Mouse (Mus musculus) heart, postnatal 4 days (tissue): ENCODE data around the gene Uroc1. TPM values are rescaled to one million over a fixed set of nuclear protein-coding genes. Genes with fewer than 3 reads are reported as not detected.

Source experiments
- DNase-seq: peaks from one replicate; pipeline ENCODE4 v3.0.0; 2021
- total RNA-seq, 2 experiments: library from RNA; stranded (reverse); gene quantifications; 2 replicates each; pipeline ENCODE4 v1.2.3; 2021

The Uroc1 gene
- total RNA-seq: not detected

DNA sequence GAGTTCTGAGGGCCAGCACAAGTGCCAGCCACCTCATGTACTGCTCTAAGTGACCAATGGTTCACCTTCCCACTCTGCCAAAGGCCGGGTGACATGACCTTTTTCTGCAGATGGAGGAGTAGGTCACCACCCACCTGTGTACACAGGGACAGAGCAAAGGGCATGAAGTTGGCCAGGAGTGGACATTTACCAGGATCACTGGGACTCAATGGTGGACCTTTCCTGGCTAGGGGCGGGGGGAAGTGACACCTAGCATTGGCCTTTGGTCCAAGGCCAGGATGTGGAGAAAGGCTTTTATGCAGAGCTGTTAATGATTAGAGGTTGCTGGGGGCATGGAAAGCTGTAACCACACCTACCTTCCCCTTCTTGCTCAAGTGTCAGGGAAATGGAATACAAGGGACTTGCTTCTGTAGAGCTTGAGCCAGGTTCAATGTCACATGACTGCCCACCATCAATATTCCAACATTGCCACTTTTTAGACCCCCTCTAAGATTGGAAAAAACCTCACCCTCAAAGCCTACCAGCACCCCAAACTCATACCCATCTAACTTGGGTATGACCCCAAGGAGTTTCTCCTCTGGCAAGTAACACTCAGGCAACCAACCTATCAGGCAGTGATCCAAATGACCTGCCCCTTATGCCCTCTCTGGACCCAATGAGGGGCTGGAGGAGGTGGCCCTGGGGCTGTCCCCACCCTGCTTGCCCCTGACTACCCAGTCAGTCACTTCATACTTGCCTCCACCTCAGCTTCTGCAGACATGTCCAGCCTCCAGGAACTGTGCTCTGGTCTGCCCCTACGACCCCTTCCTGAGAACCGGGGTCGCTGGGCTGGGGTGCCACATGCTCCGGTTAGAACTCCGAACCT lies at the start of gene Uroc1:
Uroc1 (plus strand) TSS at position 724 of the 865 bp plus-strand sequence.
- no peak for DNase-seq

DNA sequence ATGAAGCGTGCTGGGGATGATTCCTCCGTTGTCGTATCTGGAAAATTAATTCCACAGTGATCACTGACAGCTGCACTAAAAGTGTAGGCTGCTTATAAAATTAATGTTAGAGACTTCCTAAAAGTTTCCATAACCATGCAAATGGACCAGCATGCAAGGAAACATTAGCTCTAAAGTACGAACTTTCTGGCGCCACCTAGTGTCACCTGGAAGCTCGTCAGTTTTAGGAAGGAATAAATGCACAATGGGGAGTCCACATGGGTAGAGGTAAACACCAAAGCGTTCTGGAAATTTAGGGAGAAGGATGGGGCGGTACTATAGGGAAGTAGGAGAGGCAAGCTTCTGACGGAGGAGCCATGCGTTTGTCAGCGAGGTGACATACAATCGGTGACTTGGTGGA lies 44.8 kb upstream of the Uroc1 start:
- peak; percentile 22 for DNase-seq

DNA sequence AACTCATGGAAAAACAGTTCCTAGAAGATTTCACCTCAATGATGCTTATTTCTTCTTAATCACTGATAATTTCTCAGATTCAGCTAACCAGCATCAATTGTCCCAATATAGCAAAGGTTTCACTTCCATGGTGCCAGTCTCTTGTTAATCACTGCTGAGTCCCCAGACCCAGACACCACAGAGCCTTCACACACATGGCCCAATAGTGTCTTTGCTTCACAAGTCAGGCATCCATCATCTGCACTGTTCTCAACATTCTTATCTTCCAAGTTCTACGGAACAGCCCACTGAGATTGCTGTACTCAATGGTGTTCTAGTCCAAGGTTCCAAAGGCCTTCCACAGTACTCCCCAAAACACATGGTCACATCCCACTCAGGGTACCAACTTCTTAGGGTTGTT lies 32.2 kb upstream of the Uroc1 start, which contains the start of gene BC048671:
BC048671 (plus strand) TSS at position 301 of the 400 bp plus-strand sequence.
- DNase-seq: no peak

DNA sequence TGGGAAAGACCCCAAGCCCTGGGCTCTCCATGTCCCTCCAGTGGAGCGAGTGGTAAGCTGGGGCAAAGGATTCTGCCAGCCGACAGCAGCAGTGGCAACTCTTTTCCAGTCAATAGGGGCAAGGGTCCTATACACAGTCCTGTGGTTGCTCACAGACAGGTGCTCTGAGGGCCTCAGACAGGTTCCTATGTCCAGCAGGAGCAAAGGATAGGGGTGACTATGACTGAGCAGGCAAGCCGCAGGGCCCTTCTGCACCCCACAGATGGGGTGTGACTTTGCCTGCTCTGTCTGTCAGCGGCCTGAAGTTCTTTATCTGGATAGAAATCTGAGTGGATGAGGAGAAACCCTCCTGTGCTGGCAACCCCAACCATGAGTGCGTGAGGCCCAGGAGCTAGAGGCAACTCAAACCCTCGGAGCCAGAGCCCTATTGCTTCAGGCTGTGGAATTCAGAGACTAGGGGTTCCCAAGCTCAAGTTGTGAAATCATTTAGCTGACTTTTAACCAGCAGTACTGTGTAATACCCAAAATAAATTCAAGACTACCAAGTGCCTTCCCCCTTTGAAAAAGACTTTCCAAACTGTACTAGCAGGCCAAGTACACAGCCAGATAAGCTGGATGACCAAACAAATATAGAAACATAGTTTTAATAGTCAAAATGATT lies 26.6 kb upstream of the Uroc1 start:
- no peak for DNase-seq

GRCm38 (mm10) chr6:90308839-90309778 lies 24.0 kb upstream of the Uroc1 start:
- DNase-seq: peak; percentile 2

GRCm38 (mm10) chr6:90315961-90316360 lies 17.1 kb upstream of the Uroc1 start:
- DNase-seq: no peak

GRCm38 (mm10) chr6:90317510-90318258 lies 15.4 kb upstream of the Uroc1 start:
- DNase-seq: no peak

GRCm38 (mm10) chr6:90319019-90319418 lies 14.1 kb upstream of the Uroc1 start:
- DNase-seq: no peak

- peak; percentile 26 for DNase-seq
Observed at GRCm38 (mm10) chr6:90319475-90320191, 13.5 kb upstream of the Uroc1 start.

- no peak for DNase-seq
Observed at GRCm38 (mm10) chr6:90320429-90320828, 12.7 kb upstream of the Uroc1 start.

DNA sequence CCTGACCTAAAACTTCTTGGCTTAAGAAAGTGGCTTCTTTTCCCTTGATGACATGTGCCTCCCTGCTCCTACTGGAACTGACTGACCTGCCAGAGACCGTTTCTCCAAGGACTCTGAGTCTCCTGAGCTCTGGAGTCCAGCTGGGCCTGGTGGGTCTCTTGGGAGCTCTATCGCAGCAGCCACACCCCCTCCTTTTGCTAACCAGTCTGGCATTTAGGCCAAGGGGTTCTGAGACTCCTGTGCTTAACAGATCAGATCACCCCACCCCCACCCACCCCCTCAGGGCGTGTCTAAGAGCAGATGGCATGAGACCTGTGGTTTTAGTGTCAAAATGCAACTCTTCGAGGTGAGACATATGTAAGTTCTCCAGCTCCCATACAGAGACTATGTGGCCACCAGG lies 11.3 kb upstream of the Uroc1 start:
- no peak for DNase-seq

DNA sequence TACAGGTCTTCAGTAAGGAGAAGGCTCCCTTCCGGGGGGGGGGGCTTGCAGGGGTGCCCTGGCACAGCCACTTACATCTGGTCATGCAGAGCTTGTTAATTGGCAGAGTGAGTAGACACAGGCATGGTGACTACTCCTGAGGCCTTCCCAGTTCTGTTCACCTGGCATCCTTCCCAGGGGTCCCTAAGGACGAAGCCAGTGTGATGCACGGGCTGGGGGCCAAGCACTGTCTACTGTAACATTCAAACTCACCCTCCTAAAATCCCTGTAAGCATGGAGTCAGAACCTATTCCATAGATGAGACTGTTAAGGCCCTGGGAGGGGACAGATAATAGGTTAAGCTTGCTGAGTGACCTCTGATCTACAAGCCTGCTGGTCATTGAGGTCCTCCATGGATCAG lies 9.1 kb upstream of the Uroc1 start:
- peak; percentile 13 for DNase-seq

GRCm38 (mm10) chr6:90324463-90324862 lies 8.6 kb upstream of the Uroc1 start:
- no peak for DNase-seq

DNA sequence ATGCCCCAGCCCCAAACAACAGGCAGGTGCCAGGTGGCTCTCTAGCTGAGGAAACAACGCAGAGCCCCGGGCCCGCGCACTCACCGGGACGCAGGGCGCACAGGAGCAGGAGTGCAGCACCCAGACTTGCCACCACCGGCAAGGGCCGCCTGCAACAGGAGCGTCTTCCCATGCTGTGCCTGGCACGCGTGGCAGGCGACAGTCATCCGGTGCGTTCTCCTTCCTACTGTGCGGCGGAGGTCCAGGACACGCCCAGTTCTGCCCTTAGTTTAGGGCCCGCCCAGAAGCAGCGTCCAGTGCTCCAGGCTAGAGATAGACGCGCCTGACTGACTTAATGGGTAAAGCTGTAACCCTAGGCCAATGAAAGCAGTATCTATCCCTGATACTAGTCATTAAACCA lies 8.1 kb upstream of the Uroc1 start, which contains the start of gene Chst13:
Chst13 (minus strand) TSS at position 195 of the 400 bp plus-strand sequence.
- DNase-seq: peak; percentile 29

DNA sequence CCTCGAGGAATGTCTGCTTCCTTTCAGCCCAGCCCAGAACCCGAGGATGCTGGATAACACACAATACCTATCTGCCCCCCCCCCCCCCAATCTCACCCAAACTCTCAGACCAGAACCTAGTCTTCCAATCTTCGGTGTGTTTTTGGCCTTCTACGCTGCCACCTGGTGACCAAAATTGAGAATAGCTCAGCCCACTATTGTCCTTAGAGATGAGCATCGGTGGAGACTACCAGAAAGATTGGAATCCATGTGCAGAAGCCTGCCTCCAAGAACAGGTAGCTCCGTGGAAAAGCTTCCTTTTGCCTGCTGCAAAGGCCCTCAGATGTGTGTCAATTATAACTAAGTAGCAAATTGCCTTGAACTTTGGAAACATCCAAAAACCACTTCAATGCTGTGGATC lies 5.4 kb upstream of the Uroc1 start:
- peak; percentile 27 for DNase-seq

DNA sequence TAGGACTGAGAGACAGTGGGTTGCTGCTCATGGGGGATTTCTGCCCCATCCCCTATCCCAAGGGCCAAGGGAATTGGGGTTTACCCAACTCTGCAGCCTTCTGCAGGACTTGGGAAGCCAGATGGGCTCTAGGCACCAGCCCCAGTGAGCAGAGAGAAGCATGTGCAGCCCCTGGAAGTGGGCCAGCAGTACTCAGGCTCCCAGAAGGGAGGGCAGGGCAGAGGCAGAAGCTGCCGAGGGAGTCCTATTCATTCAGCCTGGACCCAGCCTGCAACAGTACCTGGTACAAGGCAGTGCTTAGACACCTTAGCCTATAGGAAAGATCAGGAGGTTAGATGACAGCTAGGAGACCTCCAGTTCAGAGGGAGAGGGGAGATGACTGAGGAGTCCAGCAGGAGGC lies 3.1 kb upstream of the Uroc1 start:
- peak; percentile 70 for DNase-seq

DNA sequence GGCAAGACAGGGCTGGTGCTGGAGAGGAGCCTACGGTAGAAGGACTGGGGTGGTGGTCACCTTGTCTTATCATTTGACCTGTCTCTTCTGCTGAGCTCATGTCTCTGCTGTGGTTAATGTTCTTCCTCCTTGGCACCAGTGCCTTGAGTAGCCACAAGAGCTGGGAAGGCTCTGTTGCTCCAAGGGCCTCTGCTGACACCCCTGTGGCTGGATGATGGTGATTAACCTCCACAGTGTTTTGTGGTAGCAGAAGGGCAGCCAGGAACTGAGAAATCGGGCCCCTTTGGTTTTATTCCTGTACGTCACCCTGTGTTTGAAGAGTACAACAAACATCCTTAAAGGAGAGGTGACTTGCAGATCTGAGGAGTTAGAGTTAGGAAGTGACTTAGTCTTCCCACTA lies 1.2 kb downstream of the Uroc1 start:
- no peak for DNase-seq

DNA sequence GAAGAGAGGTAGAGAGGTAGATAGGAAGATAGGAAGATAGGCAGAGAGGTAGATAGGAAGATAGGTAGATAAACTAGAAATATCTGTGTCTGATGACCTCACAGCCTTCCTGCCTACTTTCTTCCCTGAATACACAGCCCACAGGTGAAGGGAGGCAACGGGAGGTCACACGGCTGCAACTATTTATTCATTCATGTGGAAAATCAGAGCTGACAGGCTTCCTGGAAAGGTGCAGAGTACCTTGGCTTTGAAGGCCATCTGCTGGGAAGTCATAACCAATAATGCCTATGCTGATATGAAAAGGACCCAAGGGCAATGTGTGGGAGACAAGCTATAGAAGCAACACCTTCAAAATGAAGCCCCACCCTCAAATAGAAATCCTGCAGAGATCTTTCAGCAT lies 9.3 kb downstream of the Uroc1 start:
- DNase-seq: no peak

- no peak for DNase-seq
Observed at GRCm38 (mm10) chr6:90347183-90347582, 14.1 kb downstream of the Uroc1 start.

- DNase-seq: no peak
Observed at GRCm38 (mm10) chr6:90348500-90348899, 15.4 kb downstream of the Uroc1 start.

DNA sequence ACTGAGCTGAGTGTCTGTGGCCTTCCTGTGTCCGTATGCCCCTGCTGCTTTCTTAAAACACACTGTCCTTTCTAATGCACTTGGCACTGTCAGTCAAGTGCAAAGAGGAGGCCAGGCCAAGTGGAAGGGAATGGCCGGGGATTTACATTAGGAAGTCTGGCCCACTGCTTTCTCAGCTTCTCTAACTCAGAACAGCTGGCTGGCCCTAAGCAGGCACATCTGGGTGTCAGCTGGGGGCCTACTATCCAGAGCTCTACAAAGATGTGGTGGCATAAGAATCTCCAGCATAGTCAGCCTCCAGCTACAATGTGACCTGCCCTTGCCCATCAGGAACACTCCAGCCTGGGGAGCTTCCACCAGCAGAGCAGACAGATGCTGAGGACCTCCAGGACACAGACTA lies 16.9 kb downstream of the Uroc1 start:
- no peak for DNase-seq
